Mouse (Mus musculus): ENCODE results near the gene Vpreb1. TPM values are rescaled to one million over a fixed set of nuclear protein-coding genes. Genes with fewer than 3 reads are reported as not detected.

The Vpreb1 gene
- polyA plus RNA-seq, 2 experiments = 1.5 to 2.6 TPM

GRCm38 (mm10) chr16:16828757-16829615, 41.7 kb downstream of the Vpreb1 start, which contains the start of gene Spag6l:
Spag6l (minus strand) TSS chr16:16829456.
- peak; percentile 58 to 62 (median 58) for DNase-seq (ENCODE audit: low read depth in 3 of 3, low spot score in 3 of 3)

GRCm38 (mm10) chr16:16826223-16826622, 44.4 kb downstream of the Vpreb1 start:
- ATAC-seq (ENCODE audit: insufficient read depth) (no peak), DNase-seq (ENCODE audit: low read depth in 3 of 3, low spot score in 3 of 3) (no peak)
- Histone ChIP-seq H3K4me3 (ENCODE audit: insufficient read depth in 1 of 2, low read depth in 2 of 2, low read length in 2 of 2) (no peak overlapping the region), H3K9ac (replicated peaks) (no peak overlapping the region), H3K9me3 (ENCODE audit: control insufficient read depth, low read length) (no peaks in the 10 kb centered on the region), H3K27ac (no peak overlapping the region), H3K27me3 (ENCODE audit: control insufficient read depth, insufficient read depth, low read length) (no peaks in the 10 kb centered on the region), H3K4me1 (replicated peaks; ENCODE audit: control insufficient read depth in 2 of 2, insufficient read depth in 2 of 2, low read length in 1 of 2) (no peaks in the 10 kb centered on the region), H3K36me3 (replicated peaks; ENCODE audit: control insufficient read depth, insufficient read depth, low read depth) (no peaks in the 10 kb centered on the region), H3K4me2 (ENCODE audit: low read depth) (no peak overlapping the region)
- no peak for TF ChIP-seq CTCF (IDR thresholded peaks at IDR 0.05; ENCODE audit: low read depth)
- TF ChIP-seq EP300 (IDR thresholded peaks at IDR 0.05; ENCODE audit: low read depth) = no peak
- 69% methylated on average over 2 of the region's 2 CpGs for WGBS (ENCODE audit: insufficient replicate concordance)

More at GRCm38 (mm10) chr16:16828757-16829615, 41.7 kb downstream of the Vpreb1 start, which contains the start of gene Spag6l:
- peak; percentile 74 for ATAC-seq (ENCODE audit: insufficient read depth)
- peak within 1 kb of the TSS; percentile 25 to 40 for H3K4me3 ChIP-seq (ENCODE audit: insufficient read depth in 1 of 2, low read depth in 2 of 2, low read length in 2 of 2)
- 6% methylated on average over 33 of the region's 33 CpGs for WGBS (ENCODE audit: insufficient replicate concordance)
- peak; percentile 48; the same call in 1 of the 2 replicates for TF ChIP-seq CTCF (IDR thresholded peaks at IDR 0.05; ENCODE audit: low read depth)
- no peak for TF ChIP-seq EP300 (IDR thresholded peaks at IDR 0.05; ENCODE audit: low read depth)
- H3K27ac ChIP-seq = no peak within 1 kb of the TSS
- no peaks in the 10 kb centered on the region for H3K4me1 ChIP-seq (replicated peaks; ENCODE audit: control insufficient read depth in 2 of 2, insufficient read depth in 2 of 2, low read length in 1 of 2)
- no peaks in the 10 kb centered on the region for H3K36me3 ChIP-seq (replicated peaks; ENCODE audit: control insufficient read depth, insufficient read depth, low read depth)
- no peaks in the 10 kb centered on the region for H3K27me3 ChIP-seq (ENCODE audit: control insufficient read depth, insufficient read depth, low read length)
- H3K9me3 ChIP-seq (ENCODE audit: control insufficient read depth, low read length) = no peaks in the 10 kb centered on the region
- H3K4me2 ChIP-seq (ENCODE audit: low read depth) = peak within 1 kb of the TSS; percentile 54
- no peak within 1 kb of the TSS for H3K9ac ChIP-seq (replicated peaks)

- ATAC-seq (ENCODE audit: insufficient read depth) = no peak
- H3K27ac ChIP-seq = no peak overlapping the region
- no peak overlapping the region for H3K9ac ChIP-seq (replicated peaks)
- no peaks in the 10 kb centered on the region for H3K9me3 ChIP-seq (ENCODE audit: control insufficient read depth, low read length)
- H3K4me1 ChIP-seq (replicated peaks; ENCODE audit: control insufficient read depth in 2 of 2, insufficient read depth in 2 of 2, low read length in 1 of 2) = no peaks in the 10 kb centered on the region
- no peak for DNase-seq (ENCODE audit: low read depth in 3 of 3, low spot score in 3 of 3)
- H3K4me2 ChIP-seq (ENCODE audit: low read depth) = no peak overlapping the region
- H3K36me3 ChIP-seq (replicated peaks; ENCODE audit: control insufficient read depth, insufficient read depth, low read depth) = no peaks in the 10 kb centered on the region
- no peaks in the 10 kb centered on the region for H3K27me3 ChIP-seq (ENCODE audit: control insufficient read depth, insufficient read depth, low read length)
- no peak overlapping the region for H3K4me3 ChIP-seq (ENCODE audit: insufficient read depth in 1 of 2, low read depth in 2 of 2, low read length in 2 of 2)
- TF ChIP-seq CTCF (IDR thresholded peaks at IDR 0.05; ENCODE audit: low read depth) (no peak), EP300 (IDR thresholded peaks at IDR 0.05; ENCODE audit: low read depth) (no peak)
- WGBS (ENCODE audit: insufficient replicate concordance) = 47% methylated on average over 5 of the region's 5 CpGs
Measured at GRCm38 (mm10) chr16:16825476-16825875, 45.2 kb downstream of the Vpreb1 start.

Other genes with a start within 250 kb of the Vpreb1 start
- gene Olfr19, start 194.4 kb downstream of the Vpreb1 start, polyA plus RNA-seq (2012; rRNA removed) = not detected in 2 replicates
- gene Olfr19, start 194.4 kb downstream of the Vpreb1 start, polyA plus RNA-seq (2014; fragmentation: Nextera tagmentation; extraction: Ambion mirVana) = not detected in 2 replicates
- 0.02 TPM in 2 replicates for gene Spag6l, start 41.4 kb downstream of the Vpreb1 start, polyA plus RNA-seq (2012; rRNA removed)
- not detected in 2 replicates for gene Spag6l, start 41.4 kb downstream of the Vpreb1 start, polyA plus RNA-seq (2014; fragmentation: Nextera tagmentation; extraction: Ambion mirVana)
- 1.4 and 1.7 TPM in 2 replicates for gene Igll1, start 6.9 kb downstream of the Vpreb1 start, polyA plus RNA-seq (2012; rRNA removed)
- 2.7 and 4.1 TPM in 2 replicates for gene Igll1, start 6.9 kb downstream of the Vpreb1 start, polyA plus RNA-seq (2014; fragmentation: Nextera tagmentation; extraction: Ambion mirVana)
- gene Top3b, start 107 bp downstream of the Vpreb1 start, polyA plus RNA-seq (2012; rRNA removed) = 22.8 and 25.4 TPM in 2 replicates
- gene Top3b, start 107 bp downstream of the Vpreb1 start, polyA plus RNA-seq (2014; fragmentation: Nextera tagmentation; extraction: Ambion mirVana) = 19.1 and 22.5 TPM in 2 replicates
- gene Ppm1f, start 25.6 kb upstream of the Vpreb1 start, polyA plus RNA-seq (2012; rRNA removed) = 4.0 and 5.3 TPM in 2 replicates
- 3.8 and 4.1 TPM in 2 replicates for gene Ppm1f, start 25.6 kb upstream of the Vpreb1 start, polyA plus RNA-seq (2014; fragmentation: Nextera tagmentation; extraction: Ambion mirVana)
- gene Mapk1, start 112.5 kb upstream of the Vpreb1 start, polyA plus RNA-seq (2012; rRNA removed) = 41.1 and 55.1 TPM in 2 replicates
- gene Mapk1, start 112.5 kb upstream of the Vpreb1 start, polyA plus RNA-seq (2014; fragmentation: Nextera tagmentation; extraction: Ambion mirVana) = 91.6 and 107 TPM in 2 replicates
- 0.20 and 0.51 TPM in 2 replicates for gene Ypel1, start 198.9 kb upstream of the Vpreb1 start, polyA plus RNA-seq (2012; rRNA removed)
- 0.43 and 0.94 TPM in 2 replicates for gene Ypel1, start 198.9 kb upstream of the Vpreb1 start, polyA plus RNA-seq (2014; fragmentation: Nextera tagmentation; extraction: Ambion mirVana)
- gene Ppil2, start 240.4 kb upstream of the Vpreb1 start, polyA plus RNA-seq (2012; rRNA removed) = 29.1 and 33.4 TPM in 2 replicates
- gene Ppil2, start 240.4 kb upstream of the Vpreb1 start, polyA plus RNA-seq (2014; fragmentation: Nextera tagmentation; extraction: Ambion mirVana) = 46.1 and 50.5 TPM in 2 replicates

Measured in liver, embryonic 14.5 days (tissue).